Mouse (Mus musculus) adrenal gland, postnatal 36 days (tissue): ENCODE measurements around the gene Srd5a2. TPM values are rescaled to one million over a fixed set of nuclear protein-coding genes. Genes with fewer than 3 reads are reported as not detected.

Source experiments
- DNase-seq, 2 experiments: peaks; one replicate each; pipeline ENCODE4 v3.0.0; 2021; ENCODE audit warnings: mixed read lengths in 1 of 2
- total RNA-seq, 2 experiments: library from RNA; stranded (reverse); gene quantifications; 2 replicates each; pipeline ENCODE4 v1.2.3; 2021

Gene Srd5a2
- total RNA-seq, 2 experiments from 2014 or later, result 125 to 2,977 TPM

DNA sequence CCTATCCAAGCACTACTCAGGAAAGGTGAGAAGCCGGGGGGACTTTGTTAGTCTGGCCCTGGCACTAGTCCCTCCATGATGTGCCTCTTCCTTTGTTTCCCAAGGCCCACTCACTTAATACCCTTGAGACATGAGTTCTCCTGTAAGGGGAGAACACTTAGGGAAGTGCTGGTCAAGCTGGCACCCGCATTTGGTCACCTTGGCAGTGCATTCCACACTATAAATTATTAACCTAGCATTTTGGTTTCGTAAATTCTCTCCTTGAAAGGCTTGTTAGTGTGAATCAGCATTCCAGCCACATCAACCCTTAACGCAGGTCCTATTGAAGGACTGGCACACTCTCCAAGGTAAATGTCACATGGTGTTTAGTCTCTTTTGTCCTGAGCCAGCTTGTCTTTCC lies 61.8 kb downstream of the Srd5a2 start:
- DNase-seq, result peak in 1 of 2 experiments; percentile 13

DNA sequence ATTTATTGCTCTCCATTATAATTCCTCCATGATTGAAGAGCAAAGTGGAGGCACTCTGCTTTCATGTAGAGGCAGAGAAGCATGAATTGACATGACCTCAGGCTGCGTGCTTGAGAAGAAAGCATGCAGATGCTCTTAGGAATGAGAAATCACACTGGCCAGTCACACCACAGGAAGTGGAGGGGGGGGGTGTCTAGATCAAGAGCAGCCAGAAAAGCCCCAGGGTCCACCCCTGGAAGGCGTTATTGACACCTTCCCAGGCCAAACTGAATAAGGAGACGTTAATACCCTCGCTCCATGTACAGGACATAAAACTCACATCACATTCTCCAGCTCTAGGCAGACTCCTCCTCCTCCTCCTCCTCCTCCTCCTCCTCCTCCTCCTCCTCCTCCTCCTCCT lies 63.2 kb downstream of the Srd5a2 start:
- no peak for DNase-seq

DNA sequence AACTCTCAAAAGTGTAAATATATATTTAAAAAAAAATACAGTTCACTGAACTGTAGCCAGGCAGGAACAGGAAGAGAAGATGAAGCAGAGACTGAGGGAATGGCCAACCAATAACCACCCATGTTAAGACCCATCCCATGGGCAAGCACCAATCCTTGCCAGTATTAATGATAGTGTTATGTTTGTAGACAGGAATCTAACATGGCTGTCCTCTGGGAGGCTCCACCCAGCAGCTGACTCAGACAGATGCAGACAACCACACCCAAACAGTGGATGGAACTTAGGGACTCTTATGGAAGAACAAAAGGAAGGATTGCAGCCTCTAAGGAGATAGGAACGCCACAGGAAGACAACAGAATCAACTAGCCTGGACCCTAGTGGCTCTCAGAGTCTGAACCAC lies 64.8 kb downstream of the Srd5a2 start:
- DNase-seq, result no peak

DNA sequence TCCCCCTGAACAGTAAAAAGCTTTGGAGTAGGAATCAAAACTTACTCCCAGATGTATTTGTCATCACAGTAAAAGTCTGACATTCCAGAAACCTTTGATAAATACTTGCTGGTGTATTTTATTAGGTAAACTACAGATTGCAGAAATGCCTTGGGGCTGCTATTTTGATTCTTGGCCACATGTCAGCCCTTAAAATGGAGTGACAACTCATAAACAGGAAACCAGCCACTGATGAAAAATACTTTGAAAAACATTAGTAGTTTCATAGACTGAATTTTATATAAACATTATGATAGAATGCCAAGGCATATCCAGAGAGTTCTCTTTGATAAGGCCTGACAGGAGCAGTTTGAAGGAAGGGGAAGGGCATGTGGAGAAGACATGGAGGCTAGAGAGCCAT lies 71.7 kb downstream of the Srd5a2 start:
- no peak for DNase-seq

DNA sequence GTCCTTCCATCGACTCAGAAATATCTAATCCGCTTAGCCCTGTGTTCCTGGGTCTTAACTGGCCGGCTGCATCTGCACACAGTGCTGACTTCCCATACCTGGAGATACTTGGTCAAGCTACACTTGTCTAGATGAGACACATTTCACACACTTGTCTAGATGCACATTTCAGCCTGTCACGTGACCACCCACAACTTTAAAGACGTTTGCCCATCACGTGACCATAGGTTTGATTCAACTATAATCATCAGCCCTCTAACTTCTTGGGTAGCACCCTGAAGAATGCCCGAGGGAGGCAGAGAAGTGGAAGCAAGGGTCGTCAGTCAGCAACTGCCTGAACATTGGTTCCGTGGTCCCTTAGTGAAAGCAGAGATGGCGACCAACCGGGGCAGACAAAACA lies 75.1 kb downstream of the Srd5a2 start:
- DNase-seq, result no peak

DNA sequence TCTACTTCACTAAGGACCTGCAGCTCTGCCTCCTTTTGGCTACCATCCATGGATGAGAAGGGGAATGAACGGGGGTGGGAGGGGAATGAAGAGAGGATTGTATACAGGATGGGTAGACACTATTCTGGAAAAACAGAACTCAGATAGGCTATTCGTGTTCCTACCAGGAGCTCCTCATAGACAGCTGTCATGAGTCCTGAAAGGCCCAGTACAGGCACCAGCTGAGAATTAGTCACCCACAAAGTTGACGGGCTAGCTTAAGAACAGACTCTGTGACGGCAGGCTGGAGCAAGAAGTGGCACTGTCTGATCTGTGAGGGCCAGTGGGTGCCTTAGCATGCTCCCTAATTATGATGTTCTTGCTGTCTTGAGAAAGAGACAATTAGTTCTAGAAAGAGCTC lies 76.4 kb downstream of the Srd5a2 start:
- no peak for DNase-seq

DNA sequence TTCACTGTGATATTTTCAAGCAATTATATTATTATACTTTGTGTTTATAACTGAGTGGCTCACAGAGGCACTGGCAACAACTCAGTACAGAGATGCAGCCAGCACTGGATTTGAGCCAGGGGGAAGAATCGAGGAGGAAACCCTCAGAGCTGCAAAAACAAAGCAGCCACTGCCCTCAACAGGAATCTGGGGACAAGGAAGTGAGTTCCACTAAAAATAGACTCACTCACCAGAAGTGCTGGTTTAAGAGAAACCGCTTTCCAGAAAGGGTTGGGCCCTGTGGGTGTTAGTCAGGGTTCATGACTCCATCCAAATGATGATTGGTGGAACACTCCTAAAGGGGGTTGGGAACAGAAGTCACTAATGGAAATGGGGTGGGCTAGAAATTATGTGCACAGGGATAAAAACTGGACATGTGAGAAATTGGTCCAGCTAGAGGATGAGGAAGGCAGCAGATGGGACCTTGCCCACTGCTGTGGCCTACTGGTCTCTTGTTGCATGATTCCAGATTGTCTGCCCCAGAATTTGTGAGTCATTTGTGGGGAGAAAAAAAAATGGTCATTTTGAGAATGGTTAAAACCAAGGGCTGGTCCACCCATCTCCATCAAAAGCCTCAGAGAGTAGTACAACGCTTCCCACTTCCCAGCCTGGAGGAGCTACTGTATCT lies 77.2 kb downstream of the Srd5a2 start:
- peak; percentile 57 to 76 for DNase-seq

Other genes with a start within 250 kb of the Srd5a2 start
- gene Ehd3, start 243.8 kb downstream of the Srd5a2 start, total RNA-seq, result 100 to 1,000 TPM in 1 of 2 experiments, 10 to 100 TPM in 1; 59.7 to 127 TPM
- 100 to 1,000 TPM; 334 to 458 TPM for gene Xdh, start 97.7 kb downstream of the Srd5a2 start, total RNA-seq
- gene Memo1, start 247.6 kb upstream of the Srd5a2 start, total RNA-seq, result 100 to 1,000 TPM; 102 to 113 TPM